Mouse (Mus musculus) heart, adult 10 weeks (tissue): ENCODE results near the gene Mrps33. TPM values are rescaled to one million over a fixed set of nuclear protein-coding genes. Genes with fewer than 3 reads are reported as not detected.

Source experiments
- polyA plus RNA-seq: library from polyadenylated mRNA; stranded (reverse); fragments of 350-450 nt; fragmentation: Illumina TruSeq; extraction: RNeasy Lipid Tissue Mini Kit (QIAGEN cat#74804); gene quantifications from one replicate; pipeline ENCODE4 v1.2.3, GENCODE M21; 2014; ENCODE audit warnings: low read depth, low replicate concordance

The Mrps33 gene
- polyA plus RNA-seq, result 162 TPM

GRCm38 (mm10) chr6:39810612-39811116 lies at the start of gene Mrps33:
TSS of gene Mrps33 (minus strand) at chr6:39810988.

Other genes starting within 250 kb of the Mrps33 start
- 13.2 TPM for gene Adck2, start 237.1 kb downstream of the Mrps33 start, polyA plus RNA-seq
- gene Gm42420, start 225.2 kb downstream of the Mrps33 start, polyA plus RNA-seq, result not detected
- gene Ndufb2, start 218.4 kb downstream of the Mrps33 start, polyA plus RNA-seq, result 765 TPM
- 9.2 TPM for gene Braf, start 85.5 kb downstream of the Mrps33 start, polyA plus RNA-seq
- gene Tmem178b, start 62.3 kb upstream of the Mrps33 start, polyA plus RNA-seq, result 0.29 TPM